Mouse (Mus musculus): ENCODE results near the gene Clec3b. TPM values are rescaled to one million over a fixed set of nuclear protein-coding genes. Genes with fewer than 3 reads are reported as not detected.

Clec3b gene
- total RNA-seq (2021), result 100 to 1,000 TPM in 1 of 2 experiments, 10 to 100 TPM in 1; 92.5 to 112 TPM
- long read RNA-seq, experiment 1, transcript Clec3b-201 (3 exons, 992 nt), result major isoform, 16 of 21 reads
- long read RNA-seq, experiment 1, partial matches to known transcripts, result 4 of 21 reads
- long read RNA-seq, experiment 1, other reads (novel, unspliced or antisense), result 1 of 21 reads
- long read RNA-seq, experiment 2, transcript Clec3b-201 (3 exons, 992 nt), result major isoform, 15 of 17 reads
- long read RNA-seq, experiment 2, partial matches to known transcripts, result 0 of 17 reads
- long read RNA-seq, experiment 2, other reads (novel, unspliced or antisense), result 2 of 17 reads

- DNase-seq, result peak; percentile 56
These were observed at the start of gene Clec3b for GRCm38 (mm10) chr9:123150241-123151020. Gene Clec3b, plus strand, starts transcription at chr9:123150946.

GRCm38 (mm10) chr9:123103425-123103824 is 47.3 kb upstream of the Clec3b start:
- no peak for DNase-seq

- no peak for DNase-seq
These were observed 46.4 kb upstream of the Clec3b start for GRCm38 (mm10) chr9:123104362-123104761.

- no peak for DNase-seq
These were observed 43.6 kb upstream of the Clec3b start for GRCm38 (mm10) chr9:123107186-123107585.

- no peak for DNase-seq
These were observed 41.6 kb upstream of the Clec3b start for GRCm38 (mm10) chr9:123109188-123109587.

GRCm38 (mm10) chr9:123111751-123112221 is 39.0 kb upstream of the Clec3b start:
- no peak for DNase-seq

- peak; percentile 88 for DNase-seq
These were observed 37.8 kb upstream of the Clec3b start, which contains the start of the genes Zdhhc3 and Exosc7 for GRCm38 (mm10) chr9:123112805-123113521. Gene Zdhhc3, minus strand, starts transcription at chr9:123113205. Gene Exosc7, plus strand, starts transcription at chr9:123113215.

- no peak for DNase-seq
These were observed 36.8 kb upstream of the Clec3b start for GRCm38 (mm10) chr9:123113931-123114330.

GRCm38 (mm10) chr9:123115566-123115965 is 35.2 kb upstream of the Clec3b start:
- no peak for DNase-seq

- DNase-seq, result no peak
These were observed 27.7 kb upstream of the Clec3b start for GRCm38 (mm10) chr9:123123017-123123416.

- DNase-seq, result no peak
These were observed 27.0 kb upstream of the Clec3b start for GRCm38 (mm10) chr9:123123571-123124412.

- DNase-seq, result no peak
These were observed 26.2 kb upstream of the Clec3b start for GRCm38 (mm10) chr9:123124413-123124981.

GRCm38 (mm10) chr9:123127663-123128062 is 23.1 kb upstream of the Clec3b start:
- no peak for DNase-seq

GRCm38 (mm10) chr9:123132994-123133393 is 17.8 kb upstream of the Clec3b start:
- no peak for DNase-seq

GRCm38 (mm10) chr9:123136953-123137682 is 13.6 kb upstream of the Clec3b start:
- DNase-seq, result no peak

- DNase-seq, result peak; percentile 74
These were observed 11.8 kb upstream of the Clec3b start for GRCm38 (mm10) chr9:123138891-123139474.

GRCm38 (mm10) chr9:123139887-123140614 is 10.7 kb upstream of the Clec3b start:
- DNase-seq, result no peak

- DNase-seq, result no peak
These were observed 2.3 kb upstream of the Clec3b start for GRCm38 (mm10) chr9:123148430-123148829.

GRCm38 (mm10) chr9:123151561-123151960 is 815 bp downstream of the Clec3b start:
- DNase-seq, result no peak
